Mouse (Mus musculus) C2C12 (cell line): Measurements from ENCODE around the gene Oprm1.

ENCODE experiments used
- CTCF ChIP-seq: IDR thresholded peaks from one replicate; pipeline ENCODE4 v1.5.1; 2011; ENCODE audit not compliant: control insufficient read depth, insufficient read depth, insufficient read length
- FOSL1 ChIP-seq: IDR thresholded peaks from one replicate; pipeline ENCODE4 v1.8.0; 2011; ENCODE audit warnings: mild to moderate bottlenecking, low read length; ENCODE audit not compliant: poor library complexity, insufficient read depth, severe bottlenecking
- MAX ChIP-seq: IDR thresholded peaks from one replicate; pipeline ENCODE4 v1.6.1; 2011; ENCODE audit warnings: mild to moderate bottlenecking, control low read depth
- MYOD1 ChIP-seq: IDR thresholded peaks from one replicate; pipeline ENCODE4 v1.6.1; 2011; ENCODE audit warnings: low read depth; ENCODE audit not compliant: control insufficient read depth, insufficient read length
- MYOG ChIP-seq: IDR thresholded peaks from one replicate; pipeline ENCODE4 v1.6.1; 2011; ENCODE audit not compliant: control insufficient read depth, insufficient read length; ENCODE audit errors: extremely low read depth

DNA sequence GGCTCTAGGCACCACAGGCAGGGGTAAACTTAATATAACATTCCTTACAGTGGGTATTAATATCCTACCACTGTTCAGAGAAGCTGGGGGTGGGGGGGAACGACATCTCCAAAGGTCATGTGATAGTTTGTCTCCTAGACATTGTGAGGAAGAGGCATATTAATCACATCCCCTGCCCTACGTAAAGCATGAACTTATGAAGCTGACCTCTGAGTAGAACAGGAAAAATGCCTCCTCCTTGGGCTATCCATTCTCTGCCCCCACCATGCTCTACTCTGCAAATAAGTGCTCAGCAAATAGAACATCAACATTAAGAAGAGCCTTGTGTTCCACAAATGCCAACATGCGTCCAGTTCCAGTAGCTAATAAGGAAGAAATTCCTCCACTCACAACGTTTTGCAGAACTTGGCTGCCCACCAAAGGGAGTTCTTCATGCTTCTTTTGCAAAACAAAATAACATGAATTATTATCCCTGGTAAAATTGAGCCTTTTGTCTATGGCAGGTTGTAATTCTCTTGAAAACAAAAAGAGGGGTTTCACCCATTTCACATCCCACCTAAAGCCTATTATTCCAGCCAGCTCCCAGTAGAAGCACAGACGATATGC, 131.4 kb downstream of the Oprm1 start:
- TF ChIP-seq CTCF (no peak), MAX (no peak), FOSL1 (no peak), MYOD1 (no peak), MYOG (no peak)
